Mouse (Mus musculus) embryonic facial prominence, embryonic 11.5 days (tissue): ENCODE measurements around the gene Prkcd. TPM values are rescaled to one million over a fixed set of nuclear protein-coding genes. Genes with fewer than 3 reads are reported as not detected.

Experiments
- ATAC-seq: fragments of 200-750 bp; cut with Nextera tagmentation; replicated peaks from 2 replicates; pipeline ENCODE4 v1.8.0; 2017; ENCODE audit warnings: low read depth; ENCODE audit not compliant: insufficient number of reproducible peaks, low FRiP score, low TSS enrichment
- DNase-seq: peaks from one replicate; pipeline ENCODE4 v3.0.0-alpha.2; 2015; ENCODE audit warnings: low spot score
- H3K27ac ChIP-seq: fragments of 300-500 bp; sonication (generic); replicated peaks from 2 replicates; pipeline ENCODE4 v1.5.1; 2014; ENCODE audit warnings: mild to moderate bottlenecking, low read depth, low read length, control low read depth
- H3K27me3 ChIP-seq: fragments of 300-500 bp; sonication (generic); 2 replicates; pipeline ENCODE4 v1.6.1; 2014; ENCODE audit warnings: mild to moderate bottlenecking, low read length, moderate library complexity, mixed read lengths; ENCODE audit not compliant: control insufficient read depth, insufficient read depth
- H3K36me3 ChIP-seq: fragments of 300-500 bp; sonication (generic); replicated peaks from 2 replicates; pipeline ENCODE4 v1.6.1; 2014; ENCODE audit warnings: low read depth, mild to moderate bottlenecking, low read length, moderate library complexity, mixed read lengths; ENCODE audit not compliant: control insufficient read depth, insufficient read depth
- H3K4me1 ChIP-seq: fragments of 300-500 bp; sonication (generic); 2 replicates; pipeline ENCODE4 v1.6.1; 2014; ENCODE audit warnings: low read length, mixed read lengths; ENCODE audit not compliant: control insufficient read depth, insufficient read depth
- H3K4me2 ChIP-seq: fragments of 300-500 bp; sonication (generic); 2 replicates; pipeline ENCODE4 v1.6.1; 2014; ENCODE audit warnings: low read depth, mild to moderate bottlenecking, control low read depth, low read length, moderate library complexity
- H3K4me3 ChIP-seq: fragments of 300-500 bp; sonication (generic); 2 replicates; pipeline ENCODE4 v1.5.1; 2014; ENCODE audit warnings: low read depth, low read length, control low read depth
- H3K9ac ChIP-seq: fragments of 300-500 bp; sonication (generic); replicated peaks from 2 replicates; pipeline ENCODE4 v1.6.1; 2014; ENCODE audit warnings: mild to moderate bottlenecking, control low read depth, low read length
- H3K9me3 ChIP-seq: fragments of 300-500 bp; sonication (generic); replicated peaks from 2 replicates; pipeline ENCODE4 v1.6.1; 2016; ENCODE audit warnings: mild to moderate bottlenecking, low read length, inconsistent platforms, mixed read lengths; ENCODE audit not compliant: control insufficient read depth
- WGBS: fragments of 180-500 bp; shearing (Covaris S2); extraction: QIAGEN DNeasy Blood & Tissue Kit; methylation state at CpG from one replicate; pipeline ENCODE4 v1.1.7; 2014; 5-methylcytosine and 5-hydroxymethylcytosine counted together
- polyA plus RNA-seq: library from polyadenylated mRNA; unstranded; fragments of >200 nt; fragmentation: Nextera tagmentation; extraction: Ambion mirVana; gene quantifications from 2 replicates; pipeline ENCODE4 v1.2.1, GENCODE M21; 2014

The Prkcd gene
- polyA plus RNA-seq, 1 experiment from 2014 or later, result 30.0 TPM

DNA sequence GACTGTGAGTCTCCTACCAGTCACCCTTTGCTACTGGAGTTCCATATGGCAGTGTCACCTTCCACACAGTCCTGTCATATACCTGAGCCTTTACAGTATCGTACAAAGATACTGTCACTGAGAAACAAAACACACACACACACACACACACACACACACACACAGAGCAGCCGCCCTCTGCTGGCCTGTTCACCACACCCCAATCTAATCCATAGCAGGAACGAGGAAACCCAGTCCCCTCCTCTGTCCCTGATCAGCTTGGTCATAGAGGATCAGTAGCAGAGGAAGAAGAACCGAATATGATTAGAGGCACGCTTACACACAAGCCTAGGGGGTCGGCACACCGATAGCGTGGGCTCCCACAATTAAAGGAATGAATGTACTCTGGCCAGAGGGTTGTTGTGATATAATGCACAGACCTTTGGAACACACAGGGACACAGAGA is 1.7 kb downstream of the Prkcd start:
- Histone ChIP-seq H3K4me1 (peaks cover 7% of the 10 kb centered on the region; the same call in 1 of the 2 replicates), H3K9me3 (no peaks in the 10 kb centered on the region), H3K4me3 (peak overlapping the region; percentile 73; the same call in 1 of the 2 replicates), H3K27me3 (no peaks in the 10 kb centered on the region), H3K4me2 (no peak overlapping the region), H3K27ac (no peak overlapping the region), H3K36me3 (no peaks in the 10 kb centered on the region), H3K9ac (no peak overlapping the region)
- no peak for ATAC-seq
- no peak for DNase-seq
- WGBS, result 60% methylated on average over 8 of the region's 8 CpGs

DNA sequence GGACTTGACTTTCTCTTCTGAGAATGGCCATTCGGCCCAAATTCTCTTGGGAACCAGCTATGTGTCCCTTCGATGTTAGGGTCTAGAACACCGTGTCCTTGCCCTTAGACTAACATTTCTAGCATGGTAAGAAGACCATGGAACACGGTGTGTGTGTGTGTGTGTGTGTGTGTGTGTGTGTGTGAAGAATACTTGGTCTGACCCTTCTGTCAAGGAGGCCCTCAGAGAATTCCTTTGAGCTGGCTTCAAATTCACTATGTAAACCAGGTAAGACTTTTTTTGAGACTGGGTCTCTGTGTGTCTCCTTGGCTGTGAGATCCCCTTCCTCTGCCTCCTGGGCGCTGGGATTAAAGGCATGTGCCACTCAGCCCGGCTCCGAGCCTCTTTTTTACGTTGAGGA is 3.5 kb downstream of the Prkcd start:
- H3K27ac ChIP-seq, result no peak overlapping the region
- H3K4me2 ChIP-seq, result no peak overlapping the region
- no peaks in the 10 kb centered on the region for H3K9me3 ChIP-seq
- DNase-seq (no peak), ATAC-seq (no peak)
- no peaks in the 10 kb centered on the region for H3K36me3 ChIP-seq
- H3K4me1 ChIP-seq, result peaks cover 7% of the 10 kb centered on the region; the same call in 1 of the 2 replicates
- H3K27me3 ChIP-seq, result no peaks in the 10 kb centered on the region
- 86% methylated on average over 8 of the region's 8 CpGs for WGBS
- no peak overlapping the region for H3K4me3 ChIP-seq
- no peak overlapping the region for H3K9ac ChIP-seq

DNA sequence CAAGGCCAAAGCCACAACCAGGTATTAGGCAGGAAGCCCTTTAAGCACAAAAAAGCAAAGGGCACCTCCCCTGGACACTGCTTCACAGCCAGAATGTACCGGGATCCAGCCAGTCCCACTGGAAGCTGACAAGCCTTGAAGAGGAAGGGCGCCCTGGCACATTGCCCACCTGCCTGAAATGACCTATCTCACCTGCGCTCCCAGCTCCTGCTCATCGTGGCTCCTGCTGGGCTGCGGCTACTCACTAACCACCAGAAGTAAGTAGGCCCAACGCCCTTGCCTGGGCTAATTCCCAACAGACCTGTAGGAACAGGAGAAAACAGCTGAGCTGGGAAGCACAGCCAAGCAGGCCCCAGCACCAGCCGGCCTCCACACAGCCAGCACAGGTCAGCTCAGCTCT is 3.9 kb downstream of the Prkcd start:
- 85% methylated on average over 7 of the region's 7 CpGs for WGBS
- no peaks in the 10 kb centered on the region for H3K9me3 ChIP-seq
- peaks cover 7% of the 10 kb centered on the region; the same call in 1 of the 2 replicates for H3K4me1 ChIP-seq
- DNase-seq (no peak), ATAC-seq (no peak)
- no peak overlapping the region for H3K4me2 ChIP-seq
- H3K27ac ChIP-seq, result no peak overlapping the region
- no peaks in the 10 kb centered on the region for H3K36me3 ChIP-seq
- H3K9ac ChIP-seq, result no peak overlapping the region
- H3K27me3 ChIP-seq, result no peaks in the 10 kb centered on the region
- no peak overlapping the region for H3K4me3 ChIP-seq

- peaks cover 2% of the 10 kb centered on the region; the same call in 1 of the 2 replicates for H3K4me1 ChIP-seq
- 80% methylated on average over 7 of the region's 7 CpGs for WGBS
- H3K27ac ChIP-seq, result no peak overlapping the region
- H3K4me3 ChIP-seq, result no peak overlapping the region
- H3K9ac ChIP-seq, result no peak overlapping the region
- H3K36me3 ChIP-seq, result no peaks in the 10 kb centered on the region
- DNase-seq (no peak), ATAC-seq (no peak)
- H3K9me3 ChIP-seq, result no peaks in the 10 kb centered on the region
- no peaks in the 10 kb centered on the region for H3K27me3 ChIP-seq
- no peak overlapping the region for H3K4me2 ChIP-seq
These were observed 5.9 kb downstream of the Prkcd start for GRCm38 (mm10) chr14:30619982-30620578.

GRCm38 (mm10) chr14:30618746-30619275 is 7.2 kb downstream of the Prkcd start:
- WGBS, result 84% methylated on average over 2 of the region's 2 CpGs

GRCm38 (mm10) chr14:30616751-30617150 is 9.3 kb downstream of the Prkcd start:
- no peaks in the 10 kb centered on the region for H3K9me3 ChIP-seq
- no peaks in the 10 kb centered on the region for H3K36me3 ChIP-seq
- ATAC-seq, result no peak
- DNase-seq, result no peak
- no peak overlapping the region for H3K27ac ChIP-seq
- H3K9ac ChIP-seq, result no peak overlapping the region
- H3K27me3 ChIP-seq, result no peaks in the 10 kb centered on the region
- no peaks in the 10 kb centered on the region for H3K4me1 ChIP-seq
- no peak overlapping the region for H3K4me2 ChIP-seq
- H3K4me3 ChIP-seq, result no peak overlapping the region
- WGBS, result 50% methylated on average over 2 of the region's 2 CpGs

More at GRCm38 (mm10) chr14:30618746-30619275, 7.2 kb downstream of the Prkcd start:
- Histone ChIP-seq H3K4me2 (no peak overlapping the region), H3K27ac (no peak overlapping the region), H3K36me3 (no peaks in the 10 kb centered on the region), H3K9me3 (no peaks in the 10 kb centered on the region), H3K27me3 (no peaks in the 10 kb centered on the region), H3K4me1 (no peaks in the 10 kb centered on the region), H3K4me3 (no peak overlapping the region), H3K9ac (no peak overlapping the region)
- DNase-seq, result no peak
- ATAC-seq, result no peak

DNA sequence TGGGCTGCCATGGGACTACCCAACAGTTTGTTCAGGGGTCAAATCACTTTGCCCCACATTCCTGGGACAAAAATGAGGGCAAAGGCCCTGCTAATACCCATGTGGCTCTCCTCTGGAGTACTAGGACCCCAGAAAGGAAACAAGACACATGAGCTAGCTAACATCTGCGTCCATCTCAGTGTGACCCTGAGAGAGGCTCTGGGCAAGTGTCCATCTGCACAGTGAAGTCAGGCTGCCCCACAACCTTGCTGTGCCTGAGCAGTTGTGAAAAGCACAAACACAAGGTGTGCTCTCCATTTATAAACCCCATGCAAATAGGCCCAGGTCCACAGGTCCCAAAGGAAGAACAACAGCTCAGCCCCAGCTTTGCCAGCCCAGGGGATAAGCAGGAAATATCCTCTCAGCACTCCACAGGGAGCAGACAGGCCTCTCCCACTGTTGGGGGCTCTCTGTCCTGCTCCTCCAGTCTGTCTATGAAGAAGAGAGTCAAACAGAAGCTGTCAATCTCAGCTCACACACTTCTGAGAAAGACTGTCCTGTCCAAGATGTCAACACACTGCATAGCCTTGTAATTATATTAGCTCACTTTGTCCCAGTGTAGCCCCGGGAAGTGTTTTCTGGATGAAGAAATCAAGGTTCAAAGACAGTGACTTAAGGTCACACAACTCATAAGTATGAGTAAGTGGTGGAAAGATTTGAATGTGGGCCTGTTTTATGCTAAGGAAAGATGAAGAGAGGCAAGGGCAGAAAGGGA is 12.9 kb downstream of the Prkcd start:
- H3K9me3 ChIP-seq, result no peaks in the 10 kb centered on the region
- no peaks in the 10 kb centered on the region for H3K4me1 ChIP-seq
- H3K36me3 ChIP-seq, result no peaks in the 10 kb centered on the region
- H3K4me3 ChIP-seq, result no peak overlapping the region
- no peak overlapping the region for H3K27ac ChIP-seq
- WGBS, result 61% methylated on average over 2 of the region's 2 CpGs
- ATAC-seq (no peak), DNase-seq (no peak)
- no peaks in the 10 kb centered on the region for H3K27me3 ChIP-seq
- no peak overlapping the region for H3K9ac ChIP-seq
- H3K4me2 ChIP-seq, result no peak overlapping the region

DNA sequence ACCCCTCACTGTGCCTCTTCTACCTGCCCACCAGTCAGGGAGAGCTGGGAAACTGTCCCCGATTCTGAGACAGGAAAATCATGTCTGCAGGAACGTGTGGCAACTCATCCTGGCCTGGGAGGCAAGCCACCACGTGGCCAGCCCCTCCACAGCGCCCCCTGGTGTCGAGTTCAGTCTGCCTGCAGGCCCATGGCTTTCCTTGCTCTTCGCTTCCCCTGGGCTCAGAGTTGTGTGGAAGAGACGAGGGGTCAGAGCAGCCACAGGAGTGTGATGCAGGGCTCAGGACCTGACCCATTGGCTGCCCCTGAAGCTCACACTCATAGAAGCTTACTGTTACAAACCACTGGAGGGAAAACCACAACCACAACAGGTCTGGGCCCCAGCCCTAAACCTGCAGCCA is 13.5 kb downstream of the Prkcd start:
- no peak overlapping the region for H3K27ac ChIP-seq
- no peaks in the 10 kb centered on the region for H3K4me1 ChIP-seq
- H3K4me3 ChIP-seq, result no peak overlapping the region
- 17% methylated on average over 7 of the region's 7 CpGs for WGBS
- no peak overlapping the region for H3K4me2 ChIP-seq
- ATAC-seq, result 0 out of 2 replicates have a peak, but pooled peaks have one; percentile 31
- DNase-seq, result peak; percentile 76
- H3K27me3 ChIP-seq, result no peaks in the 10 kb centered on the region
- H3K9me3 ChIP-seq, result no peaks in the 10 kb centered on the region
- H3K36me3 ChIP-seq, result no peaks in the 10 kb centered on the region
- H3K9ac ChIP-seq, result no peak overlapping the region
